Mouse (Mus musculus) limb, embryonic 12.5 days (tissue): ENCODE data around the gene Mpzl3. TPM values are rescaled to one million over a fixed set of nuclear protein-coding genes. Genes with fewer than 3 reads are reported as not detected.

Experiments used
- ATAC-seq: fragments of 200-750 bp; cut with Nextera tagmentation; 2 replicates; pipeline ENCODE4 v1.8.0; 2017; ENCODE audit warnings: low read depth, moderate TSS enrichment; ENCODE audit not compliant: insufficient number of reproducible peaks, insufficient read depth, low FRiP score, low TSS enrichment
- H3K27ac ChIP-seq: fragments of 300-500 bp; sonication (generic); 2 replicates; pipeline ENCODE4 v1.5.1; 2016; ENCODE audit warnings: mild to moderate bottlenecking, moderate library complexity
- H3K27me3 ChIP-seq: fragments of 300-500 bp; sonication (generic); 2 replicates; pipeline ENCODE4 v1.6.1; 2016; ENCODE audit warnings: mild to moderate bottlenecking, moderate library complexity
- H3K36me3 ChIP-seq: fragments of 300-500 bp; sonication (generic); 2 replicates; pipeline ENCODE4 v1.6.1; 2016; ENCODE audit warnings: mild to moderate bottlenecking, moderate library complexity
- H3K4me1 ChIP-seq: fragments of 300-500 bp; sonication (generic); replicated peaks from 2 replicates; pipeline ENCODE4 v1.6.1; 2016
- H3K4me2 ChIP-seq: fragments of 300-500 bp; sonication (generic); 2 replicates; pipeline ENCODE4 v1.6.1; 2016; ENCODE audit warnings: mild to moderate bottlenecking, moderate library complexity
- H3K4me3 ChIP-seq: fragments of 300-500 bp; sonication (generic); replicated peaks from 2 replicates; pipeline ENCODE4 v1.5.1; 2016; ENCODE audit warnings: mild to moderate bottlenecking
- H3K9ac ChIP-seq: fragments of 300-500 bp; sonication (generic); replicated peaks from 2 replicates; pipeline ENCODE4 v1.6.1; 2016; ENCODE audit warnings: mild to moderate bottlenecking, moderate library complexity
- H3K9me3 ChIP-seq: fragments of 300-500 bp; sonication (generic); 2 replicates; pipeline ENCODE4 v1.6.1; 2016; ENCODE audit warnings: mild to moderate bottlenecking, moderate library complexity
- WGBS: fragments of 180-500 bp; shearing (Covaris S2); methylation state at CpG from one replicate; pipeline ENCODE4 v1.1.7; 2016; 5-methylcytosine and 5-hydroxymethylcytosine counted together
- polyA plus RNA-seq: library from polyadenylated mRNA; unstranded; fragments of >200 nt; fragmentation: Nextera tagmentation; extraction: Ambion mirVana; gene quantifications from 2 replicates; pipeline ENCODE4 v1.2.1, GENCODE M21; 2016

Gene Mpzl3
- polyA plus RNA-seq, 1 experiment from 2014 or later, result 2.3 TPM

- H3K4me1 ChIP-seq, result peaks cover 15% of the 10 kb centered on the region
- ATAC-seq, result no peak
- H3K4me3 ChIP-seq, result no peak overlapping the region
- no peak overlapping the region for H3K9ac ChIP-seq
- 85% methylated on average over 16 of the region's 16 CpGs for WGBS
- H3K4me2 ChIP-seq, result no peak overlapping the region
- peaks cover 31% of the 10 kb centered on the region for H3K27me3 ChIP-seq
- H3K36me3 ChIP-seq, result peaks cover 8% of the 10 kb centered on the region; the same call in 1 of the 2 replicates
- H3K27ac ChIP-seq, result no peak overlapping the region
- H3K9me3 ChIP-seq, result no peaks in the 10 kb centered on the region
Measured at GRCm38 (mm10) chr9:45046973-45047372, 8.0 kb upstream of the Mpzl3 start.

- peaks cover 21% of the 10 kb centered on the region for H3K27me3 ChIP-seq
- 31% methylated on average over 4 of the region's 4 CpGs for WGBS
- peaks cover 5% of the 10 kb centered on the region for H3K4me1 ChIP-seq
- no peak for ATAC-seq
- H3K9ac ChIP-seq, result no peak overlapping the region
- peaks cover 8% of the 10 kb centered on the region; the same call in 1 of the 2 replicates for H3K36me3 ChIP-seq
- no peak overlapping the region for H3K27ac ChIP-seq
- H3K9me3 ChIP-seq, result no peaks in the 10 kb centered on the region
- H3K4me2 ChIP-seq, result no peak overlapping the region
- H3K4me3 ChIP-seq, result no peak overlapping the region
Measured at GRCm38 (mm10) chr9:45048511-45048910, 6.5 kb upstream of the Mpzl3 start.

GRCm38 (mm10) chr9:45049731-45050130 is 5.3 kb upstream of the Mpzl3 start:
- H3K27me3 ChIP-seq, result peaks cover 11% of the 10 kb centered on the region
- H3K27ac ChIP-seq, result no peak overlapping the region
- 87% methylated on average over 1 of the region's 1 CpGs for WGBS
- H3K4me1 ChIP-seq, result no peaks in the 10 kb centered on the region
- H3K4me3 ChIP-seq, result no peak overlapping the region
- no peak overlapping the region for H3K4me2 ChIP-seq
- no peak overlapping the region for H3K9ac ChIP-seq
- H3K9me3 ChIP-seq, result no peaks in the 10 kb centered on the region
- H3K36me3 ChIP-seq, result peaks cover 7% of the 10 kb centered on the region; the same call in 1 of the 2 replicates
- no peak for ATAC-seq

- no peak overlapping the region for H3K27ac ChIP-seq
- H3K4me1 ChIP-seq, result no peaks in the 10 kb centered on the region
- H3K27me3 ChIP-seq, result peaks cover 7% of the 10 kb centered on the region
- H3K9ac ChIP-seq, result no peak overlapping the region
- no peak overlapping the region for H3K4me2 ChIP-seq
- ATAC-seq, result no peak
- 0 out of 2 replicates have a peak, but pooled peaks cover 3% of the 10 kb centered on the region for H3K36me3 ChIP-seq
- no peaks in the 10 kb centered on the region for H3K9me3 ChIP-seq
- 88% methylated on average over 2 of the region's 2 CpGs for WGBS
- no peak overlapping the region for H3K4me3 ChIP-seq
Measured at GRCm38 (mm10) chr9:45050301-45050700, 4.7 kb upstream of the Mpzl3 start.

GRCm38 (mm10) chr9:45058304-45058940 is 3.4 kb downstream of the Mpzl3 start:
- no peak overlapping the region for H3K4me2 ChIP-seq
- no peak overlapping the region for H3K9ac ChIP-seq
- ATAC-seq, result no peak
- no peak overlapping the region for H3K4me3 ChIP-seq
- no peaks in the 10 kb centered on the region for H3K9me3 ChIP-seq
- no peak overlapping the region for H3K27ac ChIP-seq
- WGBS, result 18% methylated on average over 5 of the region's 5 CpGs
- no peaks in the 10 kb centered on the region for H3K36me3 ChIP-seq
- H3K27me3 ChIP-seq, result no peaks in the 10 kb centered on the region
- no peaks in the 10 kb centered on the region for H3K4me1 ChIP-seq

GRCm38 (mm10) chr9:45060151-45060550 is 5.2 kb downstream of the Mpzl3 start:
- ATAC-seq, result no peak
- no peak overlapping the region for H3K27ac ChIP-seq
- H3K4me1 ChIP-seq, result no peaks in the 10 kb centered on the region
- H3K36me3 ChIP-seq, result no peaks in the 10 kb centered on the region
- no peaks in the 10 kb centered on the region for H3K27me3 ChIP-seq
- no peak overlapping the region for H3K9ac ChIP-seq
- 35% methylated on average over 7 of the region's 7 CpGs for WGBS
- no peaks in the 10 kb centered on the region for H3K9me3 ChIP-seq
- H3K4me3 ChIP-seq, result no peak overlapping the region
- H3K4me2 ChIP-seq, result no peak overlapping the region

- Histone ChIP-seq H3K27me3 (no peaks in the 10 kb centered on the region), H3K9me3 (no peaks in the 10 kb centered on the region), H3K36me3 (no peaks in the 10 kb centered on the region), H3K4me1 (no peaks in the 10 kb centered on the region), H3K4me2 (no peak overlapping the region), H3K9ac (no peak overlapping the region), H3K4me3 (no peak overlapping the region), H3K27ac (no peak overlapping the region)
- 44% methylated on average over 3 of the region's 3 CpGs for WGBS
- ATAC-seq, result no peak
Measured at GRCm38 (mm10) chr9:45062677-45063076, 7.7 kb downstream of the Mpzl3 start.

GRCm38 (mm10) chr9:45064421-45064820 is 9.4 kb downstream of the Mpzl3 start:
- H3K9ac ChIP-seq, result no peak overlapping the region
- 85% methylated on average over 6 of the region's 6 CpGs for WGBS
- no peaks in the 10 kb centered on the region for H3K36me3 ChIP-seq
- no peak overlapping the region for H3K4me2 ChIP-seq
- ATAC-seq, result no peak
- no peaks in the 10 kb centered on the region for H3K27me3 ChIP-seq
- H3K27ac ChIP-seq, result no peak overlapping the region
- no peak overlapping the region for H3K4me3 ChIP-seq
- no peaks in the 10 kb centered on the region for H3K9me3 ChIP-seq
- H3K4me1 ChIP-seq, result no peaks in the 10 kb centered on the region

GRCm38 (mm10) chr9:45066735-45067134 is 11.7 kb downstream of the Mpzl3 start:
- no peak overlapping the region for H3K9ac ChIP-seq
- no peak for ATAC-seq
- no peaks in the 10 kb centered on the region for H3K36me3 ChIP-seq
- H3K9me3 ChIP-seq, result no peaks in the 10 kb centered on the region
- H3K4me1 ChIP-seq, result no peaks in the 10 kb centered on the region
- H3K4me3 ChIP-seq, result no peak overlapping the region
- 83% methylated on average over 4 of the region's 4 CpGs for WGBS
- no peak overlapping the region for H3K4me2 ChIP-seq
- H3K27ac ChIP-seq, result no peak overlapping the region
- H3K27me3 ChIP-seq, result no peaks in the 10 kb centered on the region

GRCm38 (mm10) chr9:45071800-45072199 is 16.8 kb downstream of the Mpzl3 start:
- Histone ChIP-seq H3K9me3 (no peaks in the 10 kb centered on the region), H3K4me2 (no peak overlapping the region)

GRCm38 (mm10) chr9:45077859-45078258 is 22.9 kb downstream of the Mpzl3 start:
- H3K4me2 ChIP-seq, result no peak overlapping the region
- H3K9me3 ChIP-seq, result no peaks in the 10 kb centered on the region
- H3K36me3 ChIP-seq, result no peaks in the 10 kb centered on the region
- H3K4me1 ChIP-seq, result no peaks in the 10 kb centered on the region
- H3K27me3 ChIP-seq, result no peaks in the 10 kb centered on the region
- ATAC-seq, result no peak
- 54% methylated on average over 3 of the region's 3 CpGs for WGBS
- H3K9ac ChIP-seq, result no peak overlapping the region
- H3K4me3 ChIP-seq, result no peak overlapping the region
- no peak overlapping the region for H3K27ac ChIP-seq

More at GRCm38 (mm10) chr9:45071800-45072199, 16.8 kb downstream of the Mpzl3 start:
- Histone ChIP-seq H3K4me3 (no peak overlapping the region), H3K9ac (no peak overlapping the region), H3K27ac (no peak overlapping the region), H3K4me1 (no peaks in the 10 kb centered on the region), H3K27me3 (no peaks in the 10 kb centered on the region), H3K36me3 (no peaks in the 10 kb centered on the region)
- ATAC-seq, result no peak
- 58% methylated on average over 3 of the region's 3 CpGs for WGBS

GRCm38 (mm10) chr9:45079011-45079410 is 24.0 kb downstream of the Mpzl3 start, which contains the start of gene Jaml:
TSS of gene Jaml (plus strand) at chr9:45079183.
- Histone ChIP-seq H3K36me3 (no peaks in the 10 kb centered on the region), H3K4me3 (no peak within 1 kb of the TSS), H3K9me3 (no peaks in the 10 kb centered on the region), H3K4me1 (no peaks in the 10 kb centered on the region), H3K27ac (no peak within 1 kb of the TSS), H3K27me3 (no peaks in the 10 kb centered on the region), H3K4me2 (no peak within 1 kb of the TSS), H3K9ac (no peak within 1 kb of the TSS)
- ATAC-seq, result no peak
- WGBS, result 92% methylated on average over 5 of the region's 5 CpGs
